Mouse (Mus musculus) heart, embryonic 12.5 days (tissue): ENCODE measurements around the gene Rtn4rl1. TPM values are rescaled to one million over a fixed set of nuclear protein-coding genes. Genes with fewer than 3 reads are reported as not detected.
"Not testable (repeated sequence)": the region's sequence is repeated elsewhere in the genome, so short reads cannot be mapped to it uniquely, and the experiment has no call there.

Experiments used
- ATAC-seq: fragments of 200-750 bp; cut with Nextera tagmentation; 2 replicates; pipeline ENCODE4 v1.8.0; 2017; ENCODE audit warnings: moderate TSS enrichment, moderate library complexity; ENCODE audit not compliant: insufficient number of reproducible peaks, low FRiP score
- H3K27ac ChIP-seq: fragments of 300-500 bp; sonication (generic); 2 replicates; pipeline ENCODE4 v1.5.1; 2016; ENCODE audit warnings: mild to moderate bottlenecking, moderate library complexity; ENCODE audit not compliant: poor library complexity, severe bottlenecking
- H3K27me3 ChIP-seq: fragments of 300-500 bp; sonication (generic); replicated peaks from 2 replicates; pipeline ENCODE4 v1.6.1; 2016; ENCODE audit warnings: mild to moderate bottlenecking, moderate library complexity
- H3K36me3 ChIP-seq: fragments of 300-500 bp; sonication (generic); 2 replicates; pipeline ENCODE4 v1.6.1; 2016; ENCODE audit warnings: mild to moderate bottlenecking, moderate library complexity
- H3K4me1 ChIP-seq: fragments of 300-500 bp; sonication (generic); replicated peaks from 2 replicates; pipeline ENCODE4 v1.6.1; 2016; ENCODE audit warnings: mild to moderate bottlenecking
- H3K4me2 ChIP-seq: fragments of 300-500 bp; sonication (generic); 2 replicates; pipeline ENCODE4 v1.6.1; 2016; ENCODE audit warnings: mild to moderate bottlenecking, moderate library complexity
- H3K4me3 ChIP-seq: fragments of 300-500 bp; sonication (generic); 2 replicates; pipeline ENCODE4 v1.5.1; 2016; ENCODE audit warnings: mild to moderate bottlenecking
- H3K9ac ChIP-seq: fragments of 300-500 bp; sonication (generic); 2 replicates; pipeline ENCODE4 v1.6.1; 2016; ENCODE audit warnings: mild to moderate bottlenecking, moderate library complexity
- H3K9me3 ChIP-seq: fragments of 300-500 bp; sonication (generic); replicated peaks from 2 replicates; pipeline ENCODE4 v1.6.1; 2016; ENCODE audit warnings: mild to moderate bottlenecking, moderate library complexity
- WGBS: fragments of 180-500 bp; shearing (Covaris S2); methylation state at CpG from one replicate; pipeline ENCODE4 v1.1.7; 2016; 5-methylcytosine and 5-hydroxymethylcytosine counted together
- polyA plus RNA-seq: library from polyadenylated mRNA; unstranded; fragments of >200 nt; fragmentation: Nextera tagmentation; extraction: Ambion mirVana; gene quantifications from 2 replicates; pipeline ENCODE4 v1.2.1, GENCODE M21; 2016

Rtn4rl1 gene
- polyA plus RNA-seq, 1 experiment from 2014 or later, result 16.8 TPM

DNA sequence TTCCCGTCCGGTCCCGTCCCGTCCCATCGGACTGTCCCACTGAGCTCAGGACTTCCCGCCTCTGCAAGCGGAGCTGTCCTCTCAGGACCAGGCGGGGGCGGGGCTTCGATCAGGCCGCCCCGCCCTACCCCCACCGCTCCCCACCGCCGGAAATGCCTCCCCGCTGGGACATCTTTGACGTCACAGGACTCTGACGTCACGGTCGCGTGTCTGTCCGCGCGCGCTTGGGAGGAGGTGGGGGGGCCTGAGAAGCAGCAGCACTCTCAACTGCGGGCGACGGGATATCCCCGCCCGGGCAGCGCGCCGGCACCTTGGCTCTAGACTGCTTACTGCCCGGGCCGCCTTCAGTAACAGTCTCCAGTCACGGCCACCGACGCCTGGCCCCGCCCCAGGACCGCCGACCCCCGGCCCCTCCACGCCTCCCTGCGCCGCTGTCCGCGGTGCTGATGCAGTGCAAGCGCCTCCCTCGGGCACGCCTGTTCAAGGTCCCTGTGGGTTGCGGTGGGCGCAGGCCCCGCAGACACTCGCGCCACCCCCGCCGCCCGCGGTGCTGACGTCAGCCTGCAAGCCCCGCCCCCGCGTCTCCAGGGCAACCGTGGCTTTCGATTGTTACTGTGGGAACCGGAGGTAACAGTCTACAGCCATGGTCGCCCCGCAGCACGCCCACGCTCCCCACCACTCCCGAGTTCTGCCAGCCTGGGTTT, 20.3 kb upstream of the Rtn4rl1 start:
- H3K9ac ChIP-seq, result 0 out of 2 replicates have a peak overlapping the region, but pooled peaks have one; percentile 1
- no peak overlapping the region for H3K27ac ChIP-seq
- H3K4me1 ChIP-seq, result peaks cover 55% of the 10 kb centered on the region
- peak overlapping the region; percentile 88 for H3K4me2 ChIP-seq
- peaks cover 14% of the 10 kb centered on the region for H3K36me3 ChIP-seq
- ATAC-seq, result peak; percentile 75
- no peaks in the 10 kb centered on the region for H3K9me3 ChIP-seq
- 2% methylated on average over 63 of the region's 71 CpGs for WGBS
- peaks cover 44% of the 10 kb centered on the region for H3K27me3 ChIP-seq
- H3K4me3 ChIP-seq, result peak overlapping the region; percentile 61

DNA sequence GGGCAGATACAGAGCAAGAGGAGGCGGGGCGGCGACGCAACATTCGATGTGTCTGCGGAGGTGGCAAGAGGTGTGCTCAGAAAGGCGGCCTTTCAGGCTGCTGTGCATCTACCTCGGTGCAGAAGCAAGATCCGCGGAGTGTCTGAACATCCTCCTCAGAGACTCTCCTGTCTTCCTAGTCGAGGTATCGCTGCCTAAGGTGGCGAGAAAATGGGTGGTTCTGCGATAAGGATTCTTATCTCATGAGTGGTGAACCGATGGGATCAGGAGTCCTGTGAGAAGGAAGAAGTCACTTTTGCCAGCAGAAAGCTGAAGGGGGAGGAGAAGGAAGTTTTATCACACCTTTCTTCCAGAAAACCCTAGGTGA, 19.8 kb upstream of the Rtn4rl1 start:
- peaks cover 14% of the 10 kb centered on the region for H3K36me3 ChIP-seq
- peak overlapping the region; percentile 88 for H3K4me2 ChIP-seq
- H3K27me3 ChIP-seq, result peaks cover 44% of the 10 kb centered on the region
- H3K27ac ChIP-seq, result no peak overlapping the region
- H3K4me1 ChIP-seq, result peaks cover 50% of the 10 kb centered on the region
- H3K9me3 ChIP-seq, result no peaks in the 10 kb centered on the region
- 2% methylated on average over 15 of the region's 15 CpGs for WGBS
- no peak overlapping the region for H3K9ac ChIP-seq
- no peak for ATAC-seq
- H3K4me3 ChIP-seq, result peak overlapping the region; percentile 61

DNA sequence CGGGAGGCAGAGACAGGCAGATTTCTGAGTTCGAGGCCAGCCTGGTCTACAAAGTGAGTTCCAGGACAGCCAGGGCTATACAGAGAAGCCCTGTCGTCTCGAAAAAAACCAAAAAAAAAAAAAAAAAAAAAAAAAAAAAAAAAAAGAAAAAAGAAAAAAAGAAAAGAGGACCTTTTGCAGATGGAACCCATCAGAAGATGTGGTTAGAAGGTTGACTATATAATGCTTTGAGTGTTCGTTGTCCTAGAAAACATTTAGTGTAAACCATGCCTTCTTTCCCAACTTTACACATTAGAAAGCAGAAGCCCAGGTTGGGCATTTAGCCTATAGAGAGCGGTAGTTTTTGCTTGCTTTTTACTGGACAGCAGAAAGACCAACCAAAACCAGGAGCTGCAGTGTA, 19.0 kb upstream of the Rtn4rl1 start:
- Histone ChIP-seq H3K4me1 (peaks cover 48% of the 10 kb centered on the region), H3K36me3 (peaks cover 14% of the 10 kb centered on the region), H3K27me3 (peaks cover 40% of the 10 kb centered on the region)
- not testable (repeated sequence) for H3K4me3 ChIP-seq, H3K9ac ChIP-seq, ATAC-seq, H3K27ac ChIP-seq, H3K4me2 ChIP-seq, H3K9me3 ChIP-seq
- WGBS, result 66% methylated on average over 6 of the region's 6 CpGs

DNA sequence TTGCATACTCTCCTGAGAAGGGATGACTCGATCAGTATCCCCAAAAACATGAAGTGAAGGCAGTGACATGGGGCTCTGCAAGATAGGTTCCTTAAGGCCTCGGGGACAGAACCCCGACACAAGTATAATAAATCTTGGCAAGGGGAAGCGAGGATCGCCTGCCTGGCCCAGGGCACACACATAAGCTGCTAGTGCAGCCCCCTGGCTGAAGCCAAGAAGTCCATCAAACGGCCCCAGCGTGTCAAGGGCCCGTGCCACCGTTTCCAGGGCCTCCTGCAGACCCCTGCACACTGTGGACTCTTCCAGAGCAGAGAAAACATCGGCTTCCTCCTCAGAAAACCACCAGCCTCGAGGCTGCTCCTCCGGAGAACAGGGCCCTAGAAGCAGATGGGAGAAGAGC, 15.6 kb upstream of the Rtn4rl1 start:
- 51% methylated on average over 12 of the region's 12 CpGs for WGBS
- Histone ChIP-seq H3K9ac (peak overlapping the region; percentile 82), H3K27me3 (peaks cover 5% of the 10 kb centered on the region), H3K27ac (no peak overlapping the region), H3K4me1 (peaks cover 24% of the 10 kb centered on the region), H3K36me3 (peaks cover 39% of the 10 kb centered on the region), H3K9me3 (no peaks in the 10 kb centered on the region), H3K4me3 (peak overlapping the region; percentile 73), H3K4me2 (peak overlapping the region; percentile 76)
- no peak for ATAC-seq

DNA sequence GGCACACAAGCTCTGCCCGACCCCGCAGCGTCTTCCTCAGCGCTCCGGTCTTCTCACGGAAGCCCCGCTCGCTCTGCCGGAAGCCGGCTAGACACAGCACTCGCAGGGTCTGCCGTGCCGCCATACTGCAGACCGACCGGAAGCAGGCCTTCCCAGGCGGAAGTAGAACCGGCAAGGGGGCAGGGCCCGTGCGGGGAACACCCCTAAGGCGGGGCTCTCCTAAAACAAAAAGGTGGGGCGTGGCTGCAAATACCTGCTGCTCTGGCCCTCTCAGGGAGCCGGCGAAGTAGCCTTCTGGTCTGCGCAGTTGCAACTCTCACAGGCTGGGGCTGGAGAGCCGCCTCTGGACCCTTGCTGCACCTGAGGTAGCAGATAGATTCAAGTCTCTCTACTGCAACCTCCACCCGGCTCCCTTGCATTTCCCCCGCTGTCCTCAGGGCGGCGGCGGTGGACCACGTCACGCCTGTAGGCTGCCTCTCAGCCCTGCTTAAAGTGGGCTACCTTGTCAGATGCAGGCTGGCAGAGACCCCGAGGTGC, 14.8 kb upstream of the Rtn4rl1 start, which contains the start of gene Ovca2:
Ovca2 (minus strand) TSS at position 164 of the 537 bp plus-strand sequence.
- Histone ChIP-seq H3K4me1 (peaks cover 19% of the 10 kb centered on the region), H3K4me2 (peak within 1 kb of the TSS; percentile 76), H3K4me3 (peak within 1 kb of the TSS; percentile 73), H3K9me3 (no peaks in the 10 kb centered on the region), H3K27ac (peak within 1 kb of the TSS; percentile 48; the same call in 1 of the 2 replicates), H3K36me3 (peaks cover 47% of the 10 kb centered on the region), H3K9ac (peak within 1 kb of the TSS; percentile 82), H3K27me3 (no peaks in the 10 kb centered on the region)
- peak; percentile 91 for ATAC-seq
- under 1% methylated on average over 32 of the region's 33 CpGs for WGBS

DNA sequence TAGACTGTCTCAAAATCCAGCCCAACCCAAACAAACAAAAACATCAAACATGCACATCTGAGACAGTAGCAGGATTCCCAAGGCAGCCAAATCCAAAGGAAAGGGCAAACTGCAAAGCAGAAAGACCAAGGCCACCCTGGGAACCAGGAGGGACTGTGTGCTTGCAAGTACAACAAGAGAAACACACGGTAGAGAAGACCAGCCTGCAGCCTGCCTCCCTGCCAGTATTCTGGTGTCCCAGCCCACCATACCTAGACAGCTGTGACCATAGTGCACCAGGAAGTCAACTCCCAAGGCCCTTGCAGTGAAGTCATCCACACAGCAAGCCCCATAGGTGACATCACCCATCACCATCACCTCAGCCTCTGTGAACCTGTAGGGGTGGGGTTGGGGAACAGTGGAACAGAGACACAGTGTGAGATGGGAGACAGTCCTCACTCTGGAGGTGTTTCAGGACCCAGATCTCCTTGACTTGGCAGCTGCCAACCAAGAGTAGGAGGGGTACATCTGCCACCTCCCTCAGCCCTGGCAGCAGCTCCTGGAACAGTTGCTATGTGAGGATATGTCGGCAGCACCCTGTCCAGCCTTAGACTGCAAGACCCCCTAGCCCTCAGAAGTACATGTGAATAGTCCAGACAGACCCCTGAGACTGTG, 9.5 kb upstream of the Rtn4rl1 start:
- no peak for ATAC-seq
- Histone ChIP-seq H3K4me1 (peaks cover 8% of the 10 kb centered on the region), H3K9me3 (no peaks in the 10 kb centered on the region), H3K4me2 (no peak overlapping the region), H3K27ac (no peak overlapping the region), H3K9ac (no peak overlapping the region), H3K4me3 (no peak overlapping the region), H3K36me3 (peaks cover 49% of the 10 kb centered on the region), H3K27me3 (no peaks in the 10 kb centered on the region)
- WGBS, result 77% methylated on average over 2 of the region's 2 CpGs

DNA sequence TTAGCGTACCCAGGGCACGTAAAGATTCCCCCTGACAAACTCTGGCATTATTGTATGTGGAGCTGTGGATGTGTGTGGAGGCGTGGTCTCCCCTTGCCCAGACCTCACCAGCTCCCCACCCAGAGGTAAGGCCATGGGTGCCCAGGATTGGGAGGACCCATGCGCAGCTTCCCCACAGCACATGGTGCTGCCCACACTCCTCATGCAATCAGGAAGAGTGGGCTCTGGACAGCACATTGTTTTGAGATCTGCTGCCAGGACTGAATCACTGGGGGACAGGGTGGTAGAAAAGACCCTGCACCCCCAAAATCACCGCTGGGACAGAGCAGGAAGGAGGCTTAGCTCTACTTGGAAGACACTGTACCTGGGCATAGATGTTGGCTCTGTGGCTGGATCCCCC, 9.0 kb upstream of the Rtn4rl1 start:
- Histone ChIP-seq H3K9ac (no peak overlapping the region), H3K9me3 (no peaks in the 10 kb centered on the region), H3K27me3 (no peaks in the 10 kb centered on the region), H3K27ac (no peak overlapping the region), H3K4me2 (no peak overlapping the region), H3K36me3 (peaks cover 49% of the 10 kb centered on the region), H3K4me1 (peaks cover 9% of the 10 kb centered on the region), H3K4me3 (no peak overlapping the region)
- 85% methylated on average over 5 of the region's 5 CpGs for WGBS
- no peak for ATAC-seq

DNA sequence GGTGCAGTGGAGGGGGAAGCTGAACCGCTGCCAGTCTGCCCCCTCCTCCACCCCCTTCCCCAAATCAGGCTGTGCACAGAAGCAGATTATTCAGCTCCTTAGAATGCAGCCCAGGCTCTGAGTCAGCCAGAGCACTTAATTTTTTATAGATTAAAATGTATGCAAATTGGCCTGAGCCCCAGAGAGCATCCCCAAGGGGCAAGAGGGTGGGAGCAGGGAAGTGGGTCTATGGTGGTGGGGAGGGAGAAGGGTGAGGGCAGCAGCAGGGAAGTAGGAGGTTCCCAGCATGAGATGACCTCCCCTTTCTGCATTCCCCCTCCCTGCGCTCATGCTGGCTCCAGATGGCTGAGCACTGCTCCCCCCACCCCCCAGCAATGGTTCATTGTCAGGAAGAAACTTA, 8.6 kb upstream of the Rtn4rl1 start:
- no peak for ATAC-seq
- no peaks in the 10 kb centered on the region for H3K9me3 ChIP-seq
- no peak overlapping the region for H3K27ac ChIP-seq
- H3K9ac ChIP-seq, result no peak overlapping the region
- peaks cover 49% of the 10 kb centered on the region for H3K36me3 ChIP-seq
- H3K27me3 ChIP-seq, result no peaks in the 10 kb centered on the region
- H3K4me1 ChIP-seq, result peaks cover 10% of the 10 kb centered on the region
- H3K4me3 ChIP-seq, result no peak overlapping the region
- H3K4me2 ChIP-seq, result no peak overlapping the region
- WGBS, result 84% methylated on average over 1 of the region's 2 CpGs

DNA sequence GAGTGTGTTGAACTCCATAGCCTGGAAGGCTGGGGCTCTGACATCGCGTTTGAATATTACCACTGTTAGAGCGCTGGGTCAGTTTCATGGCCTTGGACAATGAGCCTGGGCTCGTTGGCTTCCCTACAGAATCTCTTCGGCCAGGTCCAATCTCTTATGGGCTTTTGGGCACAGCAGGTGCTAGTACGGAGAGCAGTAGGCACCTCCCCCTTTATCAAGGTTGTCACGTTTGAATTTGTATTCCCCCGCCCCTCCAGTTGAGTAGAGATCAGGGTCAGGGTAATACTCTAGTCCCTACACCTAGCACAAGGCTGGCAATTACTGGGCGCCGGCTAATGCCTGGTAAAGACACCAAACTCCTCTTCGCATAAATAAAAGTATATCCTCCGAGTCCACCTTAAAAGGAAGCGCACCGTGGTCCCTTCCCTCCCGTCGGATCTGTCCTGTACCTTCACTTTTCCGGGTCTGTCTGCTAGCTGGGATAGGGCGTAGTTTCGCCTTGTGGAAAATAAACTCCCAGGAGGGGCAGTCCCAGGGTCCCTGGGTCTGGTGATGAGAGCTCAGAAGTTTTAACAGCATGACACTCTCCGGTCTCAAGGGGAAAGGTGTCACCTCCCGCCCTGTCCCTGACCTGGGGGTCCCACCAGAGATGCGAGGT, 3.7 kb upstream of the Rtn4rl1 start:
- peak overlapping the region; percentile 93 for H3K4me2 ChIP-seq
- under 1% methylated on average over 22 of the region's 22 CpGs for WGBS
- H3K9ac ChIP-seq, result peak overlapping the region; percentile 79
- H3K27me3 ChIP-seq, result peaks cover 17% of the 10 kb centered on the region
- peak; percentile 22; the same call in 1 of the 2 replicates for ATAC-seq
- H3K36me3 ChIP-seq, result peaks cover 6% of the 10 kb centered on the region
- H3K27ac ChIP-seq, result peak overlapping the region; percentile 17
- H3K4me3 ChIP-seq, result peak overlapping the region; percentile 87
- peaks cover 44% of the 10 kb centered on the region for H3K4me1 ChIP-seq
- no peaks in the 10 kb centered on the region for H3K9me3 ChIP-seq

DNA sequence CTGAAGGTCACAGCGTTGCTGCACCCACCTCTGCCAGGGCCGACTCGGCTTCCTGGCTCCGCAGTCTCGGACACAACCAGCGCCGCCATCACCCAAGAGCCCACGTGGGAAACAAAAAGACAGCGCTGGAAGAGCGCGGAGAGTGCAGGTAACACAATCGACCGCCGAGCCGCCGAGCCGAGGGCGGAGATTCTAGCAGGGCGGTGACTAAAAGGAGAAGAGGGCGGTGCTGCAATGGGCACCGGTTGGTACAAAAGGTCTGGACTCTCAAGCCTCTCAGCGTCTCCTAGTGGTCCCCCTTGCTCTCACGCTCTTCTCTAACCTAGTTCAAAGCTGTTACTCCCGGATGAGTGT, 3.2 kb upstream of the Rtn4rl1 start:
- Histone ChIP-seq H3K27me3 (peaks cover 22% of the 10 kb centered on the region), H3K4me3 (peak overlapping the region; percentile 87), H3K4me1 (peaks cover 49% of the 10 kb centered on the region), H3K36me3 (peaks cover 4% of the 10 kb centered on the region; the same call in 1 of the 2 replicates), H3K27ac (peak overlapping the region; percentile 17), H3K9me3 (no peaks in the 10 kb centered on the region), H3K9ac (peak overlapping the region; percentile 79), H3K4me2 (peak overlapping the region; percentile 93)
- WGBS, result under 1% methylated on average over 24 of the region's 24 CpGs
- ATAC-seq, result peak; percentile 68; the same call in 1 of the 2 replicates

DNA sequence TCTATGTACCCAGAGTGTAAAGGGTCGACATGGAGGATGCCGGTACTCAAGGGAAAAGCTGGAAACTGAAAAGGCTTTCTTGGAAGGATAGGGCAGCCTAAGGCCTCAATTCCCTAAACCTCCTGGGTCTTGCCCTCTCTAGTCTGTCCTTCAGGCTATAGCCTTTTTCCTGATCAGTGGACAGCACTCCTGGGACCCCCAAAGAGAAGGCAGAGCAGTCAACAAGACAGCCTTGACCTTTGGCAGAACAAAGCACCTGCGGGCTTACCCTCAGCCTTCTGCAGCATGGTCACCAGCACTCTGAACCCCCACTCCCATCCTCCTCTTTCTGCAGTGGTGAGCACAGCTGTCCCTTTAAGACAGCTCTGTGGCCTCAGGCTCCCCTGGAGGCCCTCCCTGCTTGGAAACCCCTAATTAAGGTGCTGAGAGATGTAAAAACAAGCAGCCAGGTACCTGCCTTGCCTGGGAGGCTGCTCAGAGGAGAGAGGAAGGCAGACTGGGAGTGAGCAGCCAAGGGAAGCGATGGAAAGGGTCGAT, 2.6 kb upstream of the Rtn4rl1 start, which contains the start of gene Dph1:
Dph1 (minus strand) TSS at position 337 of the 537 bp plus-strand sequence.
- Histone ChIP-seq H3K4me3 (peak within 1 kb of the TSS; percentile 87), H3K4me2 (peak within 1 kb of the TSS; percentile 93), H3K27me3 (peaks cover 28% of the 10 kb centered on the region), H3K4me1 (peaks cover 55% of the 10 kb centered on the region), H3K27ac (peak within 1 kb of the TSS; percentile 17), H3K36me3 (no peaks in the 10 kb centered on the region), H3K9ac (peak within 1 kb of the TSS; percentile 79), H3K9me3 (no peaks in the 10 kb centered on the region)
- 50% methylated on average over 5 of the region's 5 CpGs for WGBS
- ATAC-seq, result no peak
